Mouse (Mus musculus) brain, embryonic 14.5 days (tissue): ENCODE results near the gene Prkd1.

Experiments used
- CTCF ChIP-seq: fragments of 200-500 bp; IDR thresholded peaks from 2 replicates; pipeline ENCODE4 v1.5.1; 2012; ENCODE audit warnings: inconsistent platforms, mild to moderate bottlenecking, moderate library complexity, borderline replicate concordance; ENCODE audit not compliant: insufficient read depth, insufficient read length; ENCODE audit errors: extremely low read depth
- POLR2A ChIP-seq: fragments of 200-500 bp; IDR thresholded peaks from 2 replicates; pipeline ENCODE4 v1.6.1; 2012; ENCODE audit warnings: mild to moderate bottlenecking, inconsistent platforms, borderline replicate concordance; ENCODE audit not compliant: poor library complexity, insufficient read depth, insufficient read length, severe bottlenecking; ENCODE audit errors: extremely low read depth

DNA sequence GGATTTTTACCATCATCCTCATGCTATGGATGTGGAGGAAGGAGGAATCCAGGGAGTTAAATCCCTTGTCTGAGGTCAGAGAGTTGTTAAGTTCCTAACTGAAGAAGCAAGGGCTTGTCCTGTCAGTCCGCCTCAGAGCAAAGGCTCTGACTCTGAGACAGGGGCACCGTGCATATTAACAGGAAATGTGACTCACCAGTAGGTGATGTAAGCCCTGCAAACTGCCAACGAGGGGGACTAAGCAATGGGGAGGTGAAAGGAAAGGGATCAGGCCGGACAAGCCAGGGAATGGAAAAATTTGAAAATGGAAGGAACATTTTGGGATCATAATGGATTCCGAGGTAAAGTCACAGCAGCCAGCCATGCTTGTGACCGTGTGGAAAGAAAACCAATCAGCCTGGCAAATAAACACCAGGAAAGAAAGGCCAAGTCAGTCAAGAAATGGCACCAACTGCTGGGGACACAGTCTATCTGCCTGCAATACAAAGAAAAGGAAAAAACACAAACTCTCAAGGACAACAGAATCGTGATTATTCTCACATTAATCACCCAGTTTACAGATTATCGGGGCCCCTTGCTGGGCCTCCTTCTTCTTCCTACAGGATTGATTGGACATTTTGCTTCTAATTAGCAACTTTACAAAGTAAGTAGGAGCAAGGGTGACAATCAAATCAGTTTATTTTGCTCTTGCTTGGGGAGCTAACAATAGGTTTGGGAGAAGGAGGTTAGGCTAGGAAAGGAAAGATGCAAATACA lies 103.9 kb downstream of the Prkd1 start:
- no peak for TF ChIP-seq CTCF
- no peak for TF ChIP-seq POLR2A
